In the genomic region with DNA sequence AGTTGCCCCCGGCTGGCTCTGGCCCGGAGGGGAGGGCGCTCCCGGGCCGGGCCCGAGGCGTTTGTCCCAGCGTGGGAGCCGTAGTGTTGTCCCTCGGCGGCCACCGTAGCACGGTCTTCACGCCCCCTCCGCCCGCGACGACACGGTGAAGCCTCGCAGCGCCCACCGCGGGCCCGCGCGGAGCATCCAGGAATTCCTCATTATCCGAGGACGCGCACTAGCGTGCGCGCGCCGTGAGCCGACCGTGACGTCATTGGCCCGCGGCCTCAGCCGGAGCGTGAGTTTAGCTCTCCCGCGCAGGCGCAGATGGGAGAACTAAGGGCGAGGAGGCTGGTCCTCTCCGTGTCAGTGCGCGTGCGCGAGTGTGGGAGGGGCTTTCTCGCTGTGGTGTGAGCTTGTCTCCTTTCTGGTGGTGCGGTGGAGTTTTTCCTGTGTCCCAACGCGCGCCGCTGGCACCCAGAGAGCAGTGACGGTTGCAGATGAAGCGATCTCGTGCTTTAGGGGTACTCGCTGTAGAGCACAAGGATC, we compare ENCODE assay signal across 8 mouse cellular contexts. TPM values are rescaled to one million over a fixed set of nuclear protein-coding genes. Genes with fewer than 3 reads are reported as not detected.
DNase-seq lines count a peak whose midpoint lies in the region; ATAC-seq lines count a peak whose summit lies in the region.

No protein-coding gene starts in this region.

- peak; percentile 77 for ATAC-seq in heart, embryonic 13.5 days (ENCODE audit: extremely low read depth, insufficient number of reproducible peaks, low FRiP score, low TSS enrichment)
- peak; percentile 79 for ATAC-seq in liver, embryonic 12.5 days
- peak; percentile 88 for ATAC-seq in stomach, embryonic 15.5 days (ENCODE audit: insufficient read depth, low FRiP score, low read depth)

- peak overlapping the region; percentile 88 for H3K4me2 ChIP-seq in heart, embryonic 13.5 days
- H3K4me2 ChIP-seq in liver, embryonic 12.5 days, result peak overlapping the region; percentile 86
- H3K4me2 ChIP-seq in stomach, embryonic 15.5 days, result peak overlapping the region; percentile 82

- WGBS in heart, embryonic 13.5 days, result 0% methylated on average over 60 of the region's 60 CpGs
- WGBS in liver, embryonic 12.5 days (ENCODE audit: insufficient replicate concordance), result under 1% methylated on average over 59 of the region's 60 CpGs
- under 1% methylated on average over 60 of the region's 60 CpGs for WGBS in stomach, embryonic 15.5 days

- DNase-seq in CD4-positive, CD25-positive, alpha-beta regulatory T cell, adult 2 months (ENCODE audit: low read depth, low spot score), result peak; percentile 99
- DNase-seq in fat pad, adult 2 months (ENCODE audit: extremely low read depth, low read depth, low spot score), result peak; percentile 57
- DNase-seq in kidney, postnatal 10 days, result peak; percentile 100
- peak; percentile 98 for DNase-seq in natural killer cell, adult 2 months (ENCODE audit: low spot score in 2 of 2)

- H3K36me3 ChIP-seq in heart, embryonic 13.5 days, result peaks cover 23% of the 10 kb centered on the region
- peaks cover 38% of the 10 kb centered on the region for H3K36me3 ChIP-seq in liver, embryonic 12.5 days
- 0 out of 2 replicates have a peak, but pooled peaks cover 4% of the 10 kb centered on the region for H3K36me3 ChIP-seq in stomach, embryonic 15.5 days

- no peaks in the 10 kb centered on the region for H3K27me3 ChIP-seq in heart, embryonic 13.5 days (replicated peaks)
- no peaks in the 10 kb centered on the region for H3K27me3 ChIP-seq in liver, embryonic 12.5 days (replicated peaks)
- H3K27me3 ChIP-seq in stomach, embryonic 15.5 days (replicated peaks), result no peaks in the 10 kb centered on the region

- peak overlapping the region; percentile 77 for H3K4me3 ChIP-seq in brown adipose tissue, adult 24 weeks (ENCODE audit: insufficient read depth, low read depth, low read length)
- peak overlapping the region; percentile 85 for H3K4me3 ChIP-seq in heart, embryonic 13.5 days
- peak overlapping the region; percentile 92 for H3K4me3 ChIP-seq in liver, embryonic 12.5 days
- H3K4me3 ChIP-seq in stomach, embryonic 15.5 days (replicated peaks), result peak overlapping the region; percentile 84

- peak overlapping the region; percentile 97 for H3K9ac ChIP-seq in heart, embryonic 13.5 days
- H3K9ac ChIP-seq in liver, embryonic 12.5 days, result peak overlapping the region; percentile 96
- H3K9ac ChIP-seq in stomach, embryonic 15.5 days, result peak overlapping the region; percentile 83

- peaks cover 3% of the 10 kb centered on the region; the same call in 1 of the 2 replicates for H3K4me1 ChIP-seq in brown adipose tissue, adult 24 weeks (ENCODE audit: control insufficient read depth, insufficient read depth, insufficient read length, low read length)
- H3K4me1 ChIP-seq in heart, embryonic 13.5 days, result peaks cover 32% of the 10 kb centered on the region
- H3K4me1 ChIP-seq in liver, embryonic 12.5 days, result peaks cover 46% of the 10 kb centered on the region
- peaks cover 17% of the 10 kb centered on the region for H3K4me1 ChIP-seq in stomach, embryonic 15.5 days

- peak overlapping the region; percentile 87 for H3K27ac ChIP-seq in brown adipose tissue, adult 24 weeks (replicated peaks; ENCODE audit: low read depth, low read length)
- H3K27ac ChIP-seq in heart, embryonic 13.5 days (replicated peaks), result peak overlapping the region; percentile 95
- peak overlapping the region; percentile 88 for H3K27ac ChIP-seq in liver, embryonic 12.5 days
- H3K27ac ChIP-seq in stomach, embryonic 15.5 days, result peak overlapping the region; percentile 88

- H3K9me3 ChIP-seq in heart, embryonic 13.5 days, result peaks cover 3% of the 10 kb centered on the region; the same call in 1 of the 2 replicates
- no peaks in the 10 kb centered on the region for H3K9me3 ChIP-seq in liver, embryonic 12.5 days (replicated peaks)
- no peaks in the 10 kb centered on the region for H3K9me3 ChIP-seq in stomach, embryonic 15.5 days

RNA-seq across cellular contexts. Expression of a gene that starts 17.3 kb away (rescaled TPM):
- 17.7 and 26.5 TPM in 2 replicates for polyA plus RNA-seq in brown adipose tissue, adult 24 weeks (2012; ENCODE audit: insufficient read depth, insufficient read length, missing spikeins)
- 5.4 and 6.1 TPM in 2 replicates for polyA plus RNA-seq in heart, embryonic 13.5 days (2015; fragmentation: Nextera tagmentation; extraction: Ambion mirVana)
- 3.0 and 3.2 TPM in 2 replicates for polyA plus RNA-seq in liver, embryonic 12.5 days (2016; fragmentation: Nextera tagmentation; extraction: Ambion mirVana)
- 14.1 and 16.5 TPM in 2 replicates for polyA plus RNA-seq in stomach, embryonic 15.5 days (2015; fragmentation: Nextera tagmentation; extraction: Ambion mirVana)

Comparison
In these comparisons a context has a peak if more than half of its experiments do, and no peak if none do; other contexts are left out.
1. Peak in every context shown above with its lines: DNase-seq, ATAC-seq, H3K4me3 ChIP-seq and H3K27ac ChIP-seq.